Mouse (Mus musculus) kidney, embryonic 16.5 days (tissue): ENCODE data around the gene Kat2b. TPM values are rescaled to one million over a fixed set of nuclear protein-coding genes. Genes with fewer than 3 reads are reported as not detected.
"Not testable (repeated sequence)": the region's sequence is repeated elsewhere in the genome, so short reads cannot be mapped to it uniquely, and the experiment has no call there.

ENCODE experiments used
- ATAC-seq: fragments of 200-750 bp; cut with Nextera tagmentation; 2 replicates; pipeline ENCODE4 v1.8.0; 2017; ENCODE audit warnings: moderate TSS enrichment; ENCODE audit not compliant: low FRiP score, low TSS enrichment
- H3K27ac ChIP-seq: fragments of 300-500 bp; sonication (generic); 2 replicates; pipeline ENCODE4 v1.5.1; 2014; ENCODE audit warnings: low read length
- H3K27me3 ChIP-seq: fragments of 300-500 bp; sonication (generic); 2 replicates; pipeline ENCODE4 v1.6.1; 2014; ENCODE audit warnings: low read length, control low read depth, mixed read lengths; ENCODE audit not compliant: insufficient read depth
- H3K36me3 ChIP-seq: fragments of 300-500 bp; sonication (generic); 2 replicates; pipeline ENCODE4 v1.6.1; 2014; ENCODE audit warnings: low read length, control low read depth, mixed read lengths; ENCODE audit not compliant: insufficient read depth
- H3K4me1 ChIP-seq: fragments of 300-500 bp; sonication (generic); 2 replicates; pipeline ENCODE4 v1.6.1; 2014; ENCODE audit warnings: low read length, control low read depth, mixed read lengths; ENCODE audit not compliant: insufficient read depth
- H3K4me2 ChIP-seq: fragments of 300-500 bp; sonication (generic); replicated peaks from 2 replicates; pipeline ENCODE4 v1.6.1; 2014; ENCODE audit warnings: low read depth, low read length
- H3K4me3 ChIP-seq: fragments of 300-500 bp; sonication (generic); 2 replicates; pipeline ENCODE4 v1.5.1; 2014; ENCODE audit warnings: mild to moderate bottlenecking, low read length
- H3K9ac ChIP-seq: fragments of 300-500 bp; sonication (generic); replicated peaks from 2 replicates; pipeline ENCODE4 v1.6.1; 2014; ENCODE audit warnings: low read length
- H3K9me3 ChIP-seq: fragments of 300-500 bp; sonication (generic); 2 replicates; pipeline ENCODE4 v1.6.1; 2016; ENCODE audit warnings: low read length, control low read depth
- WGBS: fragments of 180-500 bp; shearing (Covaris S2); extraction: QIAGEN DNeasy Blood & Tissue Kit; methylation state at CpG from one replicate; pipeline ENCODE4 v1.1.7; 2014; 5-methylcytosine and 5-hydroxymethylcytosine counted together
- polyA plus RNA-seq: library from polyadenylated mRNA; unstranded; fragments of >200 nt; fragmentation: Nextera tagmentation; extraction: Ambion mirVana; gene quantifications from 2 replicates; pipeline ENCODE4 v1.2.1, GENCODE M21; 2015

Kat2b gene
- polyA plus RNA-seq, 1 experiment from 2014 or later: 3.8 TPM

- Histone ChIP-seq H3K9ac (peak overlapping the region; percentile 95), H3K4me1 (peaks cover 27% of the 10 kb centered on the region), H3K4me2 (peak overlapping the region; percentile 96), H3K4me3 (peak overlapping the region; percentile 82), H3K36me3 (no peaks in the 10 kb centered on the region), H3K27ac (peak overlapping the region; percentile 95), H3K9me3 (no peaks in the 10 kb centered on the region), H3K27me3 (no peaks in the 10 kb centered on the region)
- WGBS: under 1% methylated on average over 15 of the region's 15 CpGs
- ATAC-seq: peak; percentile 89
Measured at GRCm38 (mm10) chr17:53568118-53568517, 1.5 kb downstream of the Kat2b start.

DNA sequence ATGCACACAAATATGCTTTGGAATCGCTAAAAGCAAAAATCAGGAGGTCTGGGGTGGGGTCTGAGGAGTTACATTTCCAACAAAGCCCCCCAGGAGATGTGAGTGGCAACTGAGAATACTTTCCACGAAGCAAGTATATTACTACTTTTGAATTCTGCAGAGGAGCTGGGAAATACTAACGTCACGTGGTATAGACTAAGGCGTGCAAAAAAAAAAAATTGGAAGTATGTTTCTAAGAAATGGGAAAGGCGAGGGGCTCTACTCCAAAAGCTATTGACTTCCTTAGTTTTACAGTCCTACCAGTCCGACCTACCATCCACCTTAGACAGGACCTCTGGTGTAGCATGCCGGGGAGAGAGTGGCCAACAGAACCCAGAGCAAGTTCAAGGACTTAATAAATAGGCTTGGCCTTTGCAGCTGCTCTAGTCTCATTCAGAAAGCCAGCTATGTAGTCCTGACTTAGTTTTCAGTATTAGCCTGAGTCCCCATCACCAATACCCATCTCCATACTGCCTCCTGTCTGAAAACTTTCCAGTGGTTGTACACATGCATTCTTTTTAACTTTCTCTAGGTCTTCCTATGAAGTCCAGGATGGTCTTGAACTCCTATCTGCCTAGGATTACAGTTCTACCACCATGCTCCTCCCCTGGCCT, 2.2 kb downstream of the Kat2b start:
- H3K27ac ChIP-seq: peak overlapping the region; percentile 95; the same call in 1 of the 2 replicates
- H3K9ac ChIP-seq: peak overlapping the region; percentile 95
- peak overlapping the region; percentile 96 for H3K4me2 ChIP-seq
- no peaks in the 10 kb centered on the region for H3K27me3 ChIP-seq
- 46% methylated on average over 8 of the region's 8 CpGs for WGBS
- H3K4me1 ChIP-seq: peaks cover 27% of the 10 kb centered on the region
- peak overlapping the region; percentile 82 for H3K4me3 ChIP-seq
- H3K9me3 ChIP-seq: no peaks in the 10 kb centered on the region
- ATAC-seq: no peak
- no peaks in the 10 kb centered on the region for H3K36me3 ChIP-seq

GRCm38 (mm10) chr17:53569829-53570228, 3.2 kb downstream of the Kat2b start:
- H3K4me2 ChIP-seq: peak overlapping the region; percentile 39
- no peak for ATAC-seq
- peaks cover 27% of the 10 kb centered on the region for H3K4me1 ChIP-seq
- H3K27ac ChIP-seq: 0 out of 2 replicates have a peak overlapping the region, but pooled peaks have one; percentile 12
- 25% methylated on average over 6 of the region's 6 CpGs for WGBS
- H3K9ac ChIP-seq: no peak overlapping the region
- H3K9me3 ChIP-seq: no peaks in the 10 kb centered on the region
- no peak overlapping the region for H3K4me3 ChIP-seq
- no peaks in the 10 kb centered on the region for H3K36me3 ChIP-seq
- no peaks in the 10 kb centered on the region for H3K27me3 ChIP-seq

DNA sequence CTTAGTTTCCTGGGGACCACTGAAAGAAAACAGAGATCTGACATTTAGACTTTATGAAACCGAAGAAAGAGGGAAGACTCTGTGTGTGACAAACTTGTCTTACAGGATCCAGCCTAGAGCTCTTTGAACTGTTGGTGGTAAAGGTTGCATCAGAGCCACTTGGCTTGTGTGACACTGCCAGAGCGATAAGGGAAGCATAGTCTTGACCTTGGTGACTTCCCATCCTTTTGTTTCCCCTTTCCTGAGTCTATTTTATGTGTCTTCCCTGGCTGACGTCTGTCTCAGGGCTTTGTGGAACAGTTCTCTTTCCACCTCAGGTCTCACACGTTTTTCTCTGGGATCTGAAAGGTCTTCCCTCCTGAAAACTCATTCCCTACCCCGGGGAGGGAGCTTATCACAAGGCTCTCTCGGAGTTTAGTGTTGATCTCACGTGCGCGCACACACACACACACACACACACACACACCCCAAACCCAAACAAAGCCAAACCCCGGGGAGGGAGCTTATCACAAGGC, 3.8 kb downstream of the Kat2b start:
- Histone ChIP-seq H3K4me3 (no peak overlapping the region), H3K9ac (no peak overlapping the region), H3K27me3 (no peaks in the 10 kb centered on the region), H3K4me1 (peaks cover 27% of the 10 kb centered on the region), H3K9me3 (no peaks in the 10 kb centered on the region), H3K27ac (no peak overlapping the region), H3K36me3 (no peaks in the 10 kb centered on the region), H3K4me2 (peak overlapping the region; percentile 39; the same call in 1 of the 2 replicates)
- ATAC-seq: no peak
- WGBS: 52% methylated on average over 10 of the region's 10 CpGs

- not testable (repeated sequence) for H3K27ac ChIP-seq, H3K36me3 ChIP-seq, H3K9ac ChIP-seq, H3K27me3 ChIP-seq, H3K4me2 ChIP-seq, ATAC-seq, H3K9me3 ChIP-seq, H3K4me3 ChIP-seq
- WGBS: 91% methylated on average over 5 of the region's 5 CpGs
- H3K4me1 ChIP-seq: peaks cover 24% of the 10 kb centered on the region
Measured at GRCm38 (mm10) chr17:53570932-53571331, 4.3 kb downstream of the Kat2b start.

- no peak overlapping the region for H3K4me3 ChIP-seq
- ATAC-seq: no peak
- 55% methylated on average over 4 of the region's 4 CpGs for WGBS
- no peaks in the 10 kb centered on the region for H3K36me3 ChIP-seq
- no peak overlapping the region for H3K27ac ChIP-seq
- peaks cover 20% of the 10 kb centered on the region for H3K4me1 ChIP-seq
- H3K27me3 ChIP-seq: no peaks in the 10 kb centered on the region
- H3K9me3 ChIP-seq: no peaks in the 10 kb centered on the region
- H3K4me2 ChIP-seq: no peak overlapping the region
- no peak overlapping the region for H3K9ac ChIP-seq
Measured at GRCm38 (mm10) chr17:53573019-53573556, 6.4 kb downstream of the Kat2b start.

DNA sequence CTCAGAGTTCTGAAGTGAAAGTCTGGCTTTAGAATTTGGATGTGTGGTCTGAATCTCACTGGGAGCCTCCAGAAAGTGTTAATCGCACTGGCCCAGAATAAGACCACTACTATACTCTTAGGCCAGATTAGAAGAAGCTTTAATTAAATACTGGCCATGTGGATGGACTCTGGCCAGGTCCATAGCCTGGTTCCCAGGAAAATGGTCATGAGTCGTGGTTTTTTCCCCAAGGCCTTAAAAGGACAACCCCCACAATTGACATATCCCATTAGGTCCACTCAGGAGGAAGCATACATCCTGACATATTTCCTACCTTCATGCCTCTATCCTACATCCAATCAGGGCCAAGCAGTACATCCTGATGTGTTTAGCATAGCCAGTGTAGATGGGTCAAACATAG, 10.5 kb downstream of the Kat2b start:
- no peak overlapping the region for H3K4me3 ChIP-seq
- no peaks in the 10 kb centered on the region for H3K36me3 ChIP-seq
- no peaks in the 10 kb centered on the region for H3K9me3 ChIP-seq
- H3K9ac ChIP-seq: no peak overlapping the region
- H3K27me3 ChIP-seq: no peaks in the 10 kb centered on the region
- peaks cover 15% of the 10 kb centered on the region; the same call in 1 of the 2 replicates for H3K4me1 ChIP-seq
- H3K27ac ChIP-seq: no peak overlapping the region
- 77% methylated on average over 2 of the region's 2 CpGs for WGBS
- H3K4me2 ChIP-seq: no peak overlapping the region
- ATAC-seq: no peak

GRCm38 (mm10) chr17:53577754-53578153, 11.1 kb downstream of the Kat2b start:
- no peak for ATAC-seq
- Histone ChIP-seq H3K27me3 (no peaks in the 10 kb centered on the region), H3K9ac (no peak overlapping the region), H3K9me3 (no peaks in the 10 kb centered on the region), H3K4me1 (peaks cover 18% of the 10 kb centered on the region; the same call in 1 of the 2 replicates), H3K36me3 (no peaks in the 10 kb centered on the region), H3K4me3 (no peak overlapping the region), H3K27ac (no peak overlapping the region), H3K4me2 (no peak overlapping the region)
- 60% methylated on average over 5 of the region's 5 CpGs for WGBS

DNA sequence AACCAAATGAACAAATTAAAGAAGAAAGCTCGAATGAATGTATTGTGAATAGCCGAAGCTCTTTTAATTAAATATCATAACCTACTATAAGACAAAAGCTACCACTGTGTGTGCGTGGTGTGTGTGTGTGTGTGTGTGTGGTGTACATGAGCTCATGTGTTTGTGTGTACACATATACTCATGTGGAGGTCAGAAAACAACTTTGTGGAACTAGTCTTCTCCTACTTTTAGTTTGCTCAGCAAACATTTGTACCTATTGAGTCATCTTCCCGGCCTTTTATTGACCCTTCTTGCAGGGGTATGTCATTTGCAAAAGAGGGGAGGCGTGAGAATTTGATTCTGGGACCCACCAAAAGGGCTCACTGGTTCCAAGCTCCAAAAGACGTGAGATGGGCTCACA, 11.6 kb downstream of the Kat2b start:
- no peaks in the 10 kb centered on the region for H3K36me3 ChIP-seq
- ATAC-seq: no peak
- no peak overlapping the region for H3K4me3 ChIP-seq
- H3K27ac ChIP-seq: no peak overlapping the region
- H3K9ac ChIP-seq: no peak overlapping the region
- H3K4me2 ChIP-seq: no peak overlapping the region
- peaks cover 18% of the 10 kb centered on the region; the same call in 1 of the 2 replicates for H3K4me1 ChIP-seq
- H3K9me3 ChIP-seq: no peaks in the 10 kb centered on the region
- H3K27me3 ChIP-seq: no peaks in the 10 kb centered on the region
- 75% methylated on average over 6 of the region's 6 CpGs for WGBS

GRCm38 (mm10) chr17:53578776-53579175, 12.1 kb downstream of the Kat2b start:
- 41% methylated on average over 9 of the region's 9 CpGs for WGBS
- Histone ChIP-seq H3K9me3 (no peaks in the 10 kb centered on the region), H3K4me1 (peaks cover 18% of the 10 kb centered on the region; the same call in 1 of the 2 replicates), H3K27me3 (no peaks in the 10 kb centered on the region), H3K9ac (no peak overlapping the region), H3K4me2 (no peak overlapping the region), H3K27ac (no peak overlapping the region), H3K36me3 (0 out of 2 replicates have a peak, but pooled peaks cover 1% of the 10 kb centered on the region), H3K4me3 (no peak overlapping the region)
- ATAC-seq: peak; percentile 76
